Mouse (Mus musculus): ENCODE results near the gene Polr1c.

Gene Polr1c

DNA sequence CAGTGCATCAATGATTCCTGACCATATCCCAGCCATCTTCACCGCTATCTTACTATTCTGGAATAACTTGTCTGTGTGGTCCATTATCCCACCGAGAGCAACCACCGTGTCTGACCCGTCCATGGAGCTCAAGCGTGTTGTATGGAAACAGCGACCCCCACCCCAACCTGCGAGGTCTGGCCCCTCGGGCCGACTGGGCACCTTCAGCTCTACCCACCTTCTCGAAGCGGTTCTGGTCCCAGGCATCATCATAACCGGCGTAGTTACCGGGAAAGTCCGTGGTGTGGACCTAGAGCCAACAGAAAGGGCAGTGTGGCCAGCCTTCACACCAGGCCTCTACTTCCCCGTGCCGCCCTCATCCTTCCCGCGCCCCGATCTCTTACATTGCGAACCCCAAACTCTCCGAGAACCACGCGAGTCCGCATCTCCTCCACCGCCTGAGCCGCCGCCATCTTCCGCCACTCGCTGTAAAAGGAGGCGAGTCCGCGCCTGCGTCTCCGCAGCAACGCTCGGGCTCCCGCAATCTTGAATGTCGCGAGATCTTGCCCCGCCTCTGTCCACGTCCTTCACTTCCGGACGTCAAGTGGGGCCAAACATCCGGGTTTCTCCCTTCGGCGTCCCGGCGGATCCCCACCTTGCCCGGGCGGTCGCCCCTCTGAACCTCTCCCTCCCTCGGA, at the start of gene Polr1c, which contains the start of gene Yipf3:
Gene Polr1c (minus strand): TSS at position 543 of the 677 bp plus-strand sequence.
Gene Yipf3 (plus strand): TSS at position 569 of the 677 bp plus-strand sequence.
- DNase-seq = peak; percentile 94

- DNase-seq = no peak
Measured at GRCm38 (mm10) chr17:46297028-46297363, 49.1 kb upstream of the Polr1c start.

- DNase-seq = no peak
Measured at GRCm38 (mm10) chr17:46296601-46297000, 48.7 kb upstream of the Polr1c start.

DNA sequence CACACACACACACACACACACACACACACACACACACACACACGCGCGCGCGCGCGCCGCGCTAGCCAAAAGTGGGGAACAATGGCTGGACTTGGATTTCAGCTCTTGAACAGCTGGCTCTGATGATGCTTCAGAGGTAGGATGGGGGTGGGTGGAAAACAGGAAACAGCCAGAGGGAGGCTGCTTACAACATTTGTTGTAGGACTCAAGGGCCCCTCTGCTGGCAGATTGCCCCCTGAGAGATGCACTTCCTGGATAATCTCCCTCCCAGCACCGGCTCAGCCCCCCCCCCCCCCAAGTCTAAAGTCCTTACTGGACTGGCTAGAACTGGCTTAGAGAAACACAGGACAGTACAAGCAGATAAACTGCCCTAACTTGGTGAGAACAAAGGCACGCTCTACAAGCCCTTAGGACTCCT, 39.8 kb upstream of the Polr1c start:
- peak; percentile 42 for DNase-seq

GRCm38 (mm10) chr17:46285407-46285806, 37.6 kb upstream of the Polr1c start:
- DNase-seq = no peak

DNA sequence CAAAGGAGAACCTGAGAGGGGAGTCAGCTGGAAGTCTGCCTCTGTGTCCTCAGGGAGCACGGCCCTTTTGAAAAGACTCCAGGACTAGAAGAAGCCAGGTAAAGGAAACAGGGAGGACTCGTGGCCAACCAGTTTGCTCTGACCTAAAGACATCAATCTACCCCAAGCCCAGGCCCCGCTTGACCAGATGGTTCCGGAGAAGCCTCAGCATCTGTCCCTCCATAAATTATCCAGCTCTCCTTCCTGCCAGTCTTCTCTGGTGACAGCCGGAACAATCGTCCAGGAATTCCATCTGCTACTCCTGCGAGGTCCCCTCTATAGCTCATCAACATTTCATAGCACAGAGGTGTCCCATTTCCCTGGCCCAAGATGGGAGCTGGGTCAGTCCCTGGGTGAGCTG, 36.8 kb upstream of the Polr1c start:
- DNase-seq = no peak

DNA sequence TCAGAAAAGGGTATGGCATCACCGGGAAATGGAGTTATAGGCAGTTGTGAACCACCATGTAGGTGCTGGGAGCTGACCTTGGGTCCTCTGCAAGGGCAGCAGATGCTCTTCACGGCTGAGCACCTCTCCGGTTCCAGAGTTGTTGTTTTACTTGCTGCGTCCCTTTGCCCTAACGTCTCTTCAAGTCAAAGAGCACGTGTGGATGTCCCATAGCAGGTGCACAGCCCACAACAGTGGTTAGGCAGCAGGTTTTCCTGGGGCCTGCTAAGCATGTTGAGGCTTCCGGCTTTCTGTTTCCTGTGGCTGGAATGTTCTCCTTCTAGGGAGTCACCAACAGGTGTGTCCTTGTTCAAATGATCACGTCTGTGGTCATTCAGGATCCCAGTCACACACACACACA, 36.1 kb upstream of the Polr1c start:
- peak; percentile 57 for DNase-seq

DNA sequence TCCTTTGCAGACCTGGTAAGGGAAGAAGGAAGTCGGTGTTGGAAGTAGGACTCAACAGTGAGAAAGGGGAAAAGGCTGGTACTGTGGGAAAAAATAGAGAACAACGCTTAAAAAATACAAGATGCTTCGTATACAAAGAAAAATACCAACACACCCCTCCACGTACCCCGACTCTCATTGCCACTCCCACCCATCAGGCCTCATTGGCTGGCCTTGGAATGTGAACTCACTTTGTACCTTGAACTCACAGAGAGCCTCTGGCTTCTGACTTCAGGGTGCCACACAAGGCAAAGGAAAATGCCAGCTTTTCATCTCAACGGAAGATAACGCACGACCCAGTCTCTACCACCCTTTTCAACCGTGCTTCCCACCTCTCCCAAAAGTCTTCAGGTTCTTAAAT, 35.3 kb upstream of the Polr1c start:
- peak; percentile 31 for DNase-seq

GRCm38 (mm10) chr17:46282483-46283123, 34.7 kb upstream of the Polr1c start, which contains the start of gene Tjap1:
Tjap1 (minus strand) TSS chr17:46283026.
- DNase-seq = peak; percentile 86

DNA sequence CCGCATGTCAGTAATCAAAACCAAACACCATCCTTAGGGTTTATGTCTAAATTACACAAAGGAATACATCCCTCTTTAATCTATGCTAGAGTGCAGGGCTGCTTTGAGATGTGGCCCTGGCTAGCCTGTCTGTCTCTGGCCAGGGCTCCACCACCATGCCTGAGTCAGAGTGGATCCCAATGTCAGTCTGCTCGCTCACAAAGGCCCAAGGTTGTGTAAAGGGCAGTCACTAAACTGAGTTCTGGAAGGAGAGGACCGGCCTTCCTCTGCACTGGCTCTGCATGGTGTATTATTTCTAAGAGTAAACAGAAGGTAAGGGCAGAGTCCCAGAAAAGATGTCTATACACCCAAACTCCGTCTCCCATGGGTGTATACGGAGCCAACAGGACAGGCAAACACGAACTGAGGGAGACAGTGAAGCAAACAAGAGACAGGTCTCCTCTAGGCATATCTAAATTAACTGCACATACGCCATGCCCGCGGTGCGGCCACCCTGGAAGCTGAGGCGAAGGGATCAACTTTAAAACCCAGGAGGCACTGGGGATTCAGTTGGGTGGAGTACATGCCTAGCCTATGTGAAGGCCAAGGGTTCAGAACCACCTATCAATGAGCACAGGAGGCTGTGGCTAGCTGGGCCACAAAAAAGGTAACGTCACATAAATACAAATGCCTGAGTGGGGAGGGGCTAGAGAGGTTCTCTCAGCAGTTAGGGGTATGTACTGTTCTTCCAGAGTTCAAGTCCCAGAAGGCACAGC, 30.3 kb upstream of the Polr1c start:
- DNase-seq = no peak

- DNase-seq = no peak
Measured at GRCm38 (mm10) chr17:46277586-46277985, 29.7 kb upstream of the Polr1c start.

DNA sequence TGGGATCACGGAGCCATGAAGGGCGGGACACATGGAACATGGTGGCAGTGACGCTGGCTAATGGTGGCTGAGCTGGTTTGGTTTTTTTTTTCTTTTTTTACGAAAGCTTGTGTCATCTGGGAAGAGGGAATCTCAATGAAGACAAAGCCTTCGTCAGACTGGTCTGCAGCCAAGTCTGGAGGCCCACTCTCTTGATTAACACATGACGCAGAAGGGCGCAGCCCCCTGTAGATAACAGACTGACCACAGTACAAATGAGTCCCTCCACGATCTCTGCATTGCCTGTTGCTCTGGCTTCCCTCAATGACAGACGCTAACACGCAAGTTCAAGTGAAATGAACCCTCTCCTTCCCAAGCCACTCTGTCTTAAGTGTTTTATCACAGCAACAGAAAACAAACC, 27.7 kb upstream of the Polr1c start:
- no peak for DNase-seq

- DNase-seq = no peak
Measured at GRCm38 (mm10) chr17:46275034-46275433, 27.2 kb upstream of the Polr1c start.

- no peak for DNase-seq
Measured at GRCm38 (mm10) chr17:46274465-46274864, 26.6 kb upstream of the Polr1c start.

GRCm38 (mm10) chr17:46273803-46274236, 26.0 kb upstream of the Polr1c start:
- DNase-seq = no peak

DNA sequence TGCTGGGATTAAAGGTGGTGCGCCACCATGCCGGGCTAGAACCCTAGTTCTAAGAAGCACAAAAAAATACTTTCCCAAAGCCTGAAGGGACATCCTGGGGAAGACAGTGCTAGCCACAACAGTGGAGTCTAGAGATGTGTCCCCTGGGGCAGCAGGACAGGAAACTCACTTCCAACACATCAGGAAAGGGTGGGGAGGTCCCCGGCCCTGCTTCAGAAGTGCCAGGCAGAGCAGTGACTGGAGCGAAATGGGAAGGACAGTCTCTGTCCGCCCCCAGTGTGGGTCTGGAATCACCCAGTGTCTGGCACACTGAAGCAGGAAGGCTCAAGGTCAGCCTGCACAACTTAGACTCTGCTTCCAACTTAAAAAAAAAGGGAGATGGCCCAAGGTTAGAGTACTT, 24.8 kb upstream of the Polr1c start:
- DNase-seq = no peak

GRCm38 (mm10) chr17:46272058-46272457, 24.2 kb upstream of the Polr1c start:
- no peak for DNase-seq

- no peak for DNase-seq
Measured at GRCm38 (mm10) chr17:46269771-46270534, 22.1 kb upstream of the Polr1c start.

GRCm38 (mm10) chr17:46268026-46268720, 20.3 kb upstream of the Polr1c start:
- DNase-seq = no peak

GRCm38 (mm10) chr17:46267511-46267910, 19.7 kb upstream of the Polr1c start:
- DNase-seq = no peak

DNA sequence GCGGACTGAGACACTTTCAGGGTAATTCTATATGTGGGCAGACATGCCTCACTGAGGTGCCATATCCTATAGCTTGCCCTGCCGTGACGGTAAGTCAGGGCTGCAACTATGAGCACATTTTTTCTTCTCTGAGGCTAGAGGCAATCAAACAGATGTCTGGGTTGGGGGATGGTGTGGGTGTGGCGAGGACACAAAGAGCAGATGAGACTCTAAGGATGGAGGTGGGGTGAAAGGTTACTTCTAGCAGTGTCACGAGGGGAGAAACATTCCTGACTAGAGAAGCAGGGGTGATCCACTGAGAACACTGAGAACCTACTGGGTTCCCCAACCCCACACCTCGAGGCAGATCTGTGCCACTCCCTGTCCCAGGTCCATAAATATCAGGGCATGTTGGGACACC, 19.1 kb upstream of the Polr1c start:
- DNase-seq = no peak

DNA sequence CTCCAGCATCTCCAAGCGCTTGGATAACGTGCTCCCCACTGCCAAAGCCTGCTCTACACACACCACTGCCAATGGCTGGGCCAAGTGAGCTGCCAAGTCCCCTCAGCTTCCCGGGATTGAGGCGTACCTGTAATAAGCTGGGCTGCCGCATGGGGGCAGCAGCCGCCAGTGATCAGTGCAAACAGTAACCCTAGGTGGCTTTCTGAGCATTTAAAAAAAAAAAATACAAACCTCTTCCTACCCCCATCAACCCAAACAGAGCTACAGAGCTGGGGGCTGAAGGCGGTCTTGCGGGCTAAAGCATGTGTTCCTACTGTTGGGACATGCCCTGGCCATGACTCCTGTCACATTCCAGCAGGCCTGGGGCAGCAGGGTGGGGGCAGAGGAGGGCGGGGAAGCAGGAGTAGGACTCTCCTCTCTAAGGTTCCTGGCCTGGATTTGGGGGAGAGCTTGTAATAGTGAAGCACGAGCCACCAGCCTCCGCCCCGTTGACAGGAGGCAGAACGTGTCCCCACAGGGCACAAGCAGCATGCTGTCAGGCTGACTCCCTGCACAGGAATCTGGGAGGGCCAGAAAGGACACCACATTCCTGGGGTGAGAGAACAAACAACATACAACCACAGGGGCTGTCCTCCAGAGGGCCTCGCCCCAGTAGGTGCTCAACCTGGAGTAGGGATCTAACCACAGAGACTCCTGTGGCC, 18.2 kb upstream of the Polr1c start:
- DNase-seq = peak; percentile 80

Measured in thymus, postnatal 14 days (tissue).